Comparison of ENCODE assay signal across 22 mouse cellular contexts in the genomic region with DNA sequence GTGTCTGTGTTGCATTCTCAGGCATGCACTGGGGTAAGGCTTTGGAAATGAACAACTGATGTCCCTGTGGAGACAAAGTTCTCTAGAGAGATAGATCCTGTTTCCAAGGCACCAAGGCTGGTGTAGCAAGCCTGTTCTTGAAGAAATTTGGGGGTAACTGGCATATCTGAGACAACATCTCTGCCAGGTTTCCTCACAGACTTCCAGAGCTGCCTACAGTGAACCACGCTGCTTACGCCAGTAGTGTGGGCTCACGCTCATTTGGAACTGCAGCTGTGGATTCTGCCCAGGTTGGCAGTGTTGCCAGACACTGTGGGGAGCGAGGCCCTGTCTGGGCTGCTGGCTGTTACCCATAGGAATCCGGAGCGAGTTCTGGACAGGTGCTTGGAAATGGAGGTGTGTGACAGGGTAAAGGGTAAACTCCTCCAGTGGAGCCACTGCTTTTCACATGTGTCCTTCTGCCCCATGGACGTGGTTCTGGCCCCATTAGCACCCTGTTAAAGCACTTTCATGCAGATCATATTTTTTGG. TPM values are rescaled to one million over a fixed set of nuclear protein-coding genes. Genes with fewer than 3 reads are reported as not detected.
DNase-seq lines count a peak whose midpoint lies in the region; TF ChIP-seq lines count a peak whose summit lies in the region.
"Had no signal": no experiment of that assay in that cellular context is flagged by ENCODE, and none has a peak within 500 bp of the region (broad histone marks: within the 10 kb centered on the region; RNA-seq: fewer than 3 reads in every experiment).

No protein-coding gene starts in this region.

- H3K27ac ChIP-seq in gastrocnemius, adult 2 months = no peak overlapping the region
- peak overlapping the region; percentile 2; the same call in 1 of the 2 replicates for H3K27ac ChIP-seq in embryonic facial prominence, embryonic 10.5 days (replicated peaks)
- H3K27ac ChIP-seq: embryonic facial prominence, embryonic 15.5 days; hindbrain, embryonic 12.5 days; kidney, embryonic 15.5 days had no signal

- peak; percentile 7 for DNase-seq in adrenal gland, postnatal 14 days
- no peak for DNase-seq in adrenal gland, adult 2 months
- DNase-seq in gastrocnemius, adult 2 months = peak; percentile 41
- DNase-seq in gastrocnemius, postnatal 25 days = no peak
- DNase-seq in kidney, adult 9 months = peak; percentile 63
- no peak for DNase-seq in kidney, adult 18-20 months
- DNase-seq in embryonic facial prominence, embryonic 10.5 days (ENCODE audit: low spot score) = no peak
- no peak for DNase-seq in lung, postnatal 36 days
- DNase-seq: adrenal gland, postnatal 10 days; cerebellum, adult 11-12 months; cerebellum, postnatal 36 days; thymus, postnatal 14 days had no signal

- no peak for TF ChIP-seq CTCF in gastrocnemius, adult 2 months (IDR thresholded peaks at IDR 0.05)

- 89% methylated on average over 7 of the region's 7 CpGs for WGBS in embryonic facial prominence, embryonic 10.5 days

- H3K36me3 ChIP-seq in embryonic facial prominence, embryonic 10.5 days (replicated peaks) = no peaks in the 10 kb centered on the region
- H3K36me3 ChIP-seq: embryonic facial prominence, embryonic 15.5 days; hindbrain, embryonic 12.5 days; kidney, embryonic 15.5 days had no signal

- H3K27me3 ChIP-seq in embryonic facial prominence, embryonic 10.5 days (replicated peaks; ENCODE audit: low read depth, poor library complexity, severe bottlenecking) = no peaks in the 10 kb centered on the region
- H3K27me3 ChIP-seq: embryonic facial prominence, embryonic 15.5 days; hindbrain, embryonic 12.5 days; kidney, embryonic 15.5 days had no signal

- H3K4me1 ChIP-seq in embryonic facial prominence, embryonic 10.5 days = peaks cover 12% of the 10 kb centered on the region
- H3K4me1 ChIP-seq: hindbrain, embryonic 12.5 days had no signal

- no peaks in the 10 kb centered on the region for H3K9me3 ChIP-seq in embryonic facial prominence, embryonic 10.5 days
- H3K9me3 ChIP-seq: embryonic facial prominence, embryonic 15.5 days; hindbrain, embryonic 12.5 days; kidney, embryonic 15.5 days had no signal

- intact Hi-C loops in gastrocnemius, adult 2 months (cut with DNase I) = no loop called here

- H3K4me3 ChIP-seq in gastrocnemius, adult 2 months = no peak overlapping the region
- no peak overlapping the region for H3K4me3 ChIP-seq in embryonic facial prominence, embryonic 10.5 days
- H3K4me3 ChIP-seq: embryonic facial prominence, embryonic 15.5 days; hindbrain, embryonic 12.5 days; kidney, embryonic 15.5 days had no signal

RNA-seq across cellular contexts. Expression of a gene that starts 16.5 kb away (rescaled TPM):
- total RNA-seq in adrenal gland, postnatal 14 days (2021) = 1.2 and 2.3 TPM in 2 replicates
- 1 to 10 TPM in 1 of 2 experiments, under 1 TPM in 1; 0.72 to 1.4 TPM for total RNA-seq in adrenal gland, adult 2 months (2021)
- 0.69 and 0.89 TPM in 2 replicates for polyA plus RNA-seq in adrenal gland, adult 2 months (2012; rRNA removed)
- 10 to 100 TPM in 1 of 2 experiments, 1 to 10 TPM in 1; 5.4 to 10.7 TPM for total RNA-seq in gastrocnemius, adult 2 months (2021)
- 10 to 100 TPM; 11.5 to 17.4 TPM for total RNA-seq in gastrocnemius, postnatal 25 days (2021)
- polyA plus RNA-seq in embryonic facial prominence, embryonic 10.5 days (2016; fragmentation: Nextera tagmentation; extraction: Ambion mirVana) = not detected in 2 replicates
- total RNA-seq: liver, adult 2 months; megakaryocyte progenitor cell, adult 5-6 weeks had no signal
- polyA plus RNA-seq: activated CD4-positive, CD25-positive, alpha-beta regulatory T cell, adult 4 months; limb, embryonic 11.5 days; liver, adult 2 months; midbrain, embryonic 11.5 days; midbrain, postnatal 0 days; neural tube, embryonic 14.5 days had no signal

Comparison
In these comparisons a context has a peak if more than half of its experiments do, and no peak if none do; other contexts are left out.
1. DNase-seq: peak in adrenal gland, postnatal 14 days (single experiment), gastrocnemius, adult 2 months (single experiment) and kidney, adult 9 months (single experiment); none in adrenal gland, adult 2 months (single experiment), gastrocnemius, postnatal 25 days (single experiment), kidney, adult 18-20 months (single experiment), embryonic facial prominence, embryonic 10.5 days (single experiment) and lung, postnatal 36 days (single experiment).